Mouse (Mus musculus): ENCODE results near the gene Oaz1.
"Not testable (repeated sequence)": the region's sequence is repeated elsewhere in the genome, so short reads cannot be mapped to it uniquely, and the experiment has no call there.

Oaz1 gene

DNA sequence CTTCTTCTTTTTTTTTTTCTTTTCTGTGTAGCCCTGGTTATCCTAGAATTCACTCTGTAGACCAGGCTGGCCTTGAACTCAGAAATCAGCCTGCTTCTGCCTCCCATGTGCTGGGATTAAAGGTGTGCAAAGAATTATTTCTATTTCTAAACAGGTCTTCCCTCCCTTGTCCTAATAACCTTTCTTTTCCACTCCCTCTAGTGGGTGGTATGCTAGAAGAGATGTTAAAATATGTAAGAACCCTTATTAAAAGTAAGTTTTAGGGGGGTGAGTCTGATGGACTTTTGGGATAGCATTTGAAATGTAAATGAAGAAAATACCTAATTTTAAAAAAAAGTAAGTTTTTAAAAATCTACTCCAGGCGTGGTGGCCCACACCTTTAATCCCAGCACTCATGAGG, 3.1 kb upstream of the Oaz1 start:
- DNase-seq (ENCODE audit: low spot score in 2 of 2), result no peak

DNA sequence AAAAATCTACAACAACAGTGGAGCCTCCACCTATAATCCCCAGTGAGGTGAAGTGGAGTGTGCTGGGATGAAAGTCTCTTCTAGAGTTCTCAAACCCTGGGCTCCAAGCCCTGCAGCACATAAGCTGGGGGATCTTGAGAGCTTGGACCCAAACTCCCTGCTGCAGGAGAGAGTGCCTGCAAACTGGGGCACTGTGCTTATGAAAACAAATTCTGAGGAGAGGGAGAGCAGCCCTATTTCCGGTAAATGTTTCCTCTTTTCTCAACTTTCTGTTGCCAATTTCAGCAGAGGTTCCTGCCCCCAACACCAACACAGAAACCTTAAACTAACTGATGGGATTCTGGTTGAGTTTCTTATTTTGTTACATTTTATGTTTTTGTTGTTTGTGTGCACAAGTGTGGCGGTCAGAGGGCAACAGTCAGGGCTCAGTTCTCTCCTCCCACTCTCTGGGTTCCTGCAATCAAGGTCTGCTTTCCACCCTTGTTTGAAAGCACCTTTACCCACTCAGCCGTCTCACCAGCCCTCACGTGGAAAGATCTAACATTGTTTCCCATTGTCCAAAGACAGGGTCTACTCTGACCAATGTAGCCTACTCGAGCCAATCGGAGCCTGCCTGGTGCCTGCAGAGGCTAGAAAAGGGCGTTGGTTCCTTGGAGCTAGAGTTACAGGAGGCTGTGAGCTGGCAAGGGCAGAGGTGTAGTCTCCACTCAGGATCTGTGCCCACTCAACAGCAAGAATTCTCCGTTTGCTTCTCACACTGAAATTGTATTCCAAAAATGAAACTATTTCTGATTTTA, 2.4 kb upstream of the Oaz1 start:
- DNase-seq (ENCODE audit: low spot score in 2 of 2), result no peak

DNA sequence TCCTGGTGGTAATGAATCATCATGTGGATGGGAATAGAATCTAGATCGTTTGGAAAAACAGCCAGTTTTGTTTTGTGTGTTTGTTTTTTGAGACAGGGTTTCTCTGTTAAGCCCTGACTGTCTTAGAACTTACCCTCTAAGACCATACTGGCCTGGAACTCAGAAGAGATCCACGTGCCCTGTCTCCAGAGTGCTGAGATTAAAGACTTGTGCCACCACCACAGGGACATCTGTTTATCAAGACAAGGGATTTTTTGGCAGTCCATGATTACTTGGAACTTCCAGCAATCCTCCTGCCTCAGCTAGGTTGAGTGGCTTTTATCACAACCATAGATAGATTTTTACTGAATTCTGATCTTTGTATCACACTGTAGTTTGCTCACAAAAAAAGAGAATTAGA, 1.6 kb upstream of the Oaz1 start:
- no peak for DNase-seq (ENCODE audit: low spot score in 2 of 2)

DNA sequence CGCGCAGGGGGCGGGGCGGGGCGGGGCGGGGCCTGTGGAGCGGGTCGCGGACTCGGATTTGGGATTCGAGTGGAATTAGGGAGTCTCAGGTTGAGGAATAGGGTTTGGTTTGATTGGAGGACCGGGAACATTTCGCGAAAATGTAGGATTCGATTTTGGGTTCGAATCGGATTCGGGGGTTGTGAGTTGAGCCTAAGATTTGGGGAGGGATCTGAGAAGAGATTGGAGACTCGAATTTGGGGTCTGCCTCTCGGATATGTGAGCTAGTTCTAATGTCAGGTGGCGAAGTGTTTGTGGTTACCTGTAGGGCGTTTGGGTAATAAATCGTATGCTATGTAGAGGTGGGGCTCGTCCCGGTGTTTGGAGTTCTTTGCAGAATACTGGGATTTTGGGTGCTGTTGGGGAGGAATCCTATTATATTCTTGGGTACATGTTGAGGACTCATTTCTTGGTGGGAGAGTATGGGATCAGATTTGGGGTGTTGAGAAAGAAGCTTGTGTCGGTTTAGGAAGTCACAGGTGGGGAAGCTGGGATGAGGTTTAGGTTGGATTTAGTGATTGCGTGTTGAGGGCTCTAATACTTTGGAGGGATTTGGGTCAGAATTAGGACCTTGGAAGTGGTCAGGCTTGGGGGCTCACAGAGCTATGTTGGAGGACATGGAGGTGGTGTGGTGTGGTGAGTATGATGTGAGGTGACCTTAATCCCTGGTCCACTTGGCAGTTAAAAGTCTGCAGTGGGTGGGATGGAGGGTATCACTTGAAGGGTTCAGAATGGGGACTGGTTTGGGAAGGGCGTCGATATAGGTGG, 810 bp downstream of the Oaz1 start:
- DNase-seq (ENCODE audit: low spot score in 2 of 2), result no peak

DNA sequence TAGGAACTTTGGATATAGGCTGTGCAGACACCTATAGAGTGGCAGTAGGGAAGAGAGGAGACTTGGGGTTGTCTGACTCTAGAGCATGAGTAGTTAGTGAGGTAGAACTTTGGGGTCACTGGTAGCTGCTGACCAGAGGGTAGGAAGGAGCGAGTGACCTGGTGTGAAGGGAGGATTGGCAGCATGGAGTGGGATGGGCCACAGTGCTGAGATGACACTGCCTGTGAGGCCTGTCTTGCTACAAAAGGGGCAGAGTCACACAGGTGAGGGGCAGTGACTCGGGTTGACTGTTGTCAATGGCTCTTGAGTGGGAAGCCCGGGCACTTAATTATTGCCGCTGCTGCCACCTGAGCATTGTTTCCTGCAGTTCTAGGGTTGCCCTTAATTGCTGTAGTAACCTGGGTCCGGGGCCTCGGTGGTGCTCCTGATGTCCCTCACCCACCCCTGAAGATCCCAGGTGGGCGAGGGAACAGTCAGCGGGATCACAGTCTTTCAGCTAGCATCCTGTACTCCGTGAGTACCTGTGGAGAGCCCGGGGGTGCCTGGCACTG, 1.5 kb downstream of the Oaz1 start:
- DNase-seq (ENCODE audit: low spot score in 2 of 2), result no peak

DNA sequence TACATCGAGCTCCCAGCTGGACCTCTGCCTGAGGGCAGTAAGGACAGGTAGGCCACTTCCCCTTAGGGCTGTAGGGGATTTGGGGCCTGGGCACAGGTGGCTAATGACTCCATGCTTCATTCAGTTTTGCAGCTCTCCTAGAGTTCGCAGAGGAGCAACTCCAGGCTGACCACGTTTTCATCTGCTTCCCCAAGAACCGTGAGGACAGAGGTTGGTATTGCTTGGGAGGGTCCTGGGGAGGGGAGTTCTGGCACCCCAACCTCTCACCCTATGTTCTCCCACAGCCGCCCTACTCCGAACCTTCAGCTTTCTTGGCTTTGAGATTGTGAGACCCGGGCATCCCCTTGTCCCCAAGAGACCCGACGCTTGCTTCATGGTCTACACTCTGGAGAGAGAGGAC, 2.1 kb downstream of the Oaz1 start:
- DNase-seq (ENCODE audit: low spot score in 2 of 2), result not testable (repeated sequence)

DNA sequence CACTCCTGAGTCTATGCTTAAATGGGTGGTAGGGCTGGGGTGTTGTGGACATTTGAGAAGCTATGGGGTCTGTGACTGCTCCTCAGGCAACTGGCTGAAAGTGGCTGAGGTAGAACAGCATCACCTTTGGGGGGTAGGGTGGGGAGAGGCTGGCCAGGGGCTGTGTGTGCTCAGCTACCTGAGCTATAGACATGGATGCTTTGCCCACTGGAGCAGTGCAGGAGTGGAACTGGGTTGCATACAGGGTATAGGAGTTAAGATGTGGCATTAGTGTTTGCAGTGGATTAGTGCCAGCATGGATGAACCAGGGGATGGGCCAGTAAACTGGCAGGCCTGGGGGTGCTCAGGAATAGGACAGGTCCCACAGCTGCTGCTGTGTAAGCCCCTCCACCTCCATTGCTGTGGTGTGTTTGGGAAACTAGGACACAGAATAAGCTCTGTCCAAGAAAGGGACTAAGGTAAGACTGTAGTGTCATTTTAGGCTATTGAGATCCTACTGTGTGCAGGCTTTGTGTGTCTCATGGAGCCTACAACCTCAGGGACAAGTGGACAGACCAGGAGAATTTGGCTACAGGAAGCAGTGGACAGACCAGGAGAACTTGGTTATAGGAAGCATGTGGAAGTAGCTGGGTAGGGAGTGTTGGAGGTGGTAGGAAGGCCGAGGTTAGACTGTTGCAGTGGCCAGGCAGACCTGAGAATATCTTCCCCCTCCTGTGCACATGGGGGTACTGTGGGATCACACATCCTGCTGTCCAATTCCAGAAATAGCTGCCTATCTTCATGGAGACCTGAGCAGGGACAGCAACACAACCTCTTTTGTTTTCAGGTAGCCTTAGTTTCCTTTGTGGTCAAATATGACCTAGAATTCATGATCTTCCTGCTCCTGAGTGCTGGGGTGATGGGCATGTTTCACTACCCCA, 3.2 kb downstream of the Oaz1 start:
- DNase-seq (ENCODE audit: low spot score in 2 of 2), result no peak

DNA sequence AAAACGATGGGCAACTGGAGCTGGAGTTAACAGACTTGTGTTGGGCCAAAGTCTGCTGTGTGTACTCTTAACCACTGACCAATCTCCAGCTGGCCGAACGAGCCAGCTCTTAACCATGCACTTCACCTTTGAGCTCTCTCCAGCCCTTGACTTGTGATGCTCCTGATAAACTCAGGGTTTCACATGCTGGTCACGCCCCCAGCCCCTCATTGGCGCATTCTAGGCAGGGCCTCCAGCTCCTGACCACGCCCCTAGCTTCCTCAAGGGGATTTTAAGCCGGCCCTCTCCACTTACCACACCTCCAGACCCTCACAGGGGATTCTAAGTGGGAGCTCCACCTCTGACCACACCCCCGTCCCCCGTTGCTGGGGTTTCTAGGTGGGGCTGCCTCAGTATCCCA, 4.7 kb downstream of the Oaz1 start:
- DNase-seq (ENCODE audit: low spot score in 2 of 2), result no peak

DNA sequence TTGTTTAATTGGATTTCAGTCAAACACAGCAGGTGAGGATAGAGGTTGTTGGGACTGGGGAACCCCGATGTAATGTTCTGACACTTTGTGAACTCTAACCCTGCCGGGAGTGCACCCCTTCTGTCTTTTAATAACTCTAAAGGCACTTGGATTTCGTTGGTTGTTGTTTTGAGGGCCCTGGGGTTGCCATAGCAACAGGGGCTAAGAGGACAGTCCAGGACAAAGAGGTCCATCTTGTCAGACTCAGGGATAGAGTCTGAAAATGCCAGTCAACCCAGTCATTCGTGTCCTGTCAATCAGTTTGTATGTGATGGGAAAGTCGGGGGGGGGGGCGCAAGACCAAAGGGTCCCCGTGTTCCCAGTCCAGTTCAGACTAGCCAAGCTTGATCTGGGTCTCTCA, 6.4 kb downstream of the Oaz1 start:
- DNase-seq (ENCODE audit: low spot score in 2 of 2), result no peak

DNA sequence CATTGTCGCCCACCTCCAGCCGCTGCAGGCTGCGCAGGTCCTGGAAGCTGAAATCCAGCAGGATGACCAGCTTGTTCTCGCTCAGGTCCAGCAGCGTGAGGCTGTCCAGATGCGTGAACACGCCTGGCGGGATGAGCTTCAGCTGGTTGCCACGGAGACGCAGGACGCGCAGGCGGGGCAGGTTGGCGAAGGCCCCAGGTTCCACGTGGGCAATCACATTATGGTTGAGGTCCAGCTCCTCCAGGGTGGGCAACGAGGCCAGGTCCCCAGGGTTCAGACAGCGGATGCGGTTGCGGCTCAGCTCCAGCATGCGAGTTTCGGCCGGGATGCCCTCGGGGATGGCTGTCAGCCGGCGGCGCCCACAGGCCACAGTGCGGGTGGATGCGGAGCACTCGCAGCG, 9.2 kb downstream of the Oaz1 start:
- DNase-seq (ENCODE audit: low spot score in 2 of 2), result no peak

DNA sequence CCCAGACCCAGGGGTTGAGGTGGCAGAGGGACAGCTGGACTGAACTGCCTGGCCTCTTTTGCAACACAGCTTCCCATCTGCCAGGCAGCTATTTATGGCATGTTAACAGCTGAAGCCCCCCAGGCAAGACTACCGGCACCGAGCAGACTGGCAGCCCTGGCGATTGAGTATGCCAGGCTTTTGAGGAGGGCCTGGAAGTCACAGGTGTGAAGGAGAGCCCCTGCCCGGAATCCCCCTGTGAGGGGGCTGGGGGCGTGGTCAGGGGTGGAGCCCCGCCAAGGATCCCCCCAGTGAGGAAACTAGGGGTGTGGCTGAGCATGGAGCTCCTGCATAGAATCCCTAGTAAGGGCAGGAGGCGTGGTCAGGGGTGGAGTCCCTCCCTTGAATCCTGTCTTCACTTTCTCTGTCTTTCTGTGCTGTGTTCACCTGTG, 10.5 kb downstream of the Oaz1 start:
- no peak for DNase-seq (ENCODE audit: low spot score in 2 of 2)

DNA sequence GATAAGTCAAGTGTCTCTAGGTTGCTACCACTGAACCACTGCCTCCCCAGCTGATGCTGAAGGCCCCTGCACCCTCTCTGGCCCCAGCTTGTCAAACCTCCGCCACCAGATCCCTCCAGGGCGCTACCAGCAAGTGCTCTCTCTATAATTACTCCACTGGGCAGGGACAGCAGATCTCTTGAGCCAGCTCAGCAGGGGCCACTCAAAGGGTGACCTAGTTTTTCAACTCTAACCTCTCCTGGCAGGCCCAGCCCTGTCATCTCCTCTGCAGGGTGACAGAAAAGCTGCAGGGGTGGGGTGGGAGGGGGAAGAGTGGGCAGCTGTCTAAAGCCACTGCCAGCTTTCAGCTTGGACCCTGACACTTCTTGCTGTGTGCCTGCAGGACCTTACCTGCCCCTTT, 11.4 kb downstream of the Oaz1 start:
- DNase-seq (ENCODE audit: low spot score in 2 of 2), result no peak

DNA sequence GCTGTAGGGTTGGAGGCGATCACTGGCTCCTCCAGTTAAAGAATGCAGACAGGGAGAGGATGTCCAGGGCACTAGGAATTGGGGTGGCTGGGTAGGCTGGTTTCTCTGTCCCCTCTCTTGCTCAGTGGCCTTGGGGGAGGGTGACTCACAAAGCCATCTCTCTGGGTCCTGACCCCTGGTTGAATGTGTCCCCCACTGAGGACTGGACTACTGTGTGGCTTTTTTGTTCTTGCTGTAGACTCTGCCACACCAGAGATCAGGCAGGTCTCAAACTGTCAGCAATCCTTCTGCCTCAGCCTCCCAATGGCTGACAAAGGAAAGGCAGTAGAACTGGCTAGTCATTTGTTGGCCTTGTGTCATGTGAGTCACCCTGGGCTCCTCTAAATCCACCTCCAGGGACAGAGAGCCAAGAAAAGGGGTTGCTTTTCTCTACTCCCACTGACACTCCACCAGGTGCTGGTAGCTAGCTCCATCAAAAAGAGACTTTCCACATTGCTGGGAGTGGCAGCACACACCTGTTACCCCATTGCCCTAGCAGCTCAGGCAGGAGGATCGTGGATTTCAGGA, 12.0 kb downstream of the Oaz1 start:
- no peak for DNase-seq (ENCODE audit: low spot score in 2 of 2)

DNA sequence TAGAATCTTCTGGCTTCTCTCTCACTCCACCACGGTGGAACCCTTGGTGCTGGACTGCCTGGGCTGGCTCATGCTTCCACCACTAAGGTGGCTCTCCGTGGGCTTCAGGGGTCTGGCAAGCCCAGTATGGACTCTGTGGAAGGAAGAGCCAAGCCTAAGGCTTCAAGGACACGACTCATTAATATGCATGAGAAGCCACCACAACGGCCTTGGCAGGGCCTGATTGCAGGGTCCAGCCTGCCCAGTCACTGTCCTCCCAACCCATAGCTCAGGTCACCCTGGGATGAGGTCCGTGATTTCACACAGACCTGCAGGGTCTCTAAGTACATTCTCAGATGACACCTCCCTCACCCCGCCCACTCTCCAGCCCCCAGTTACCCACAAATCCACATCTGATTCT, 13.4 kb downstream of the Oaz1 start:
- no peak for DNase-seq (ENCODE audit: low spot score in 2 of 2)

DNA sequence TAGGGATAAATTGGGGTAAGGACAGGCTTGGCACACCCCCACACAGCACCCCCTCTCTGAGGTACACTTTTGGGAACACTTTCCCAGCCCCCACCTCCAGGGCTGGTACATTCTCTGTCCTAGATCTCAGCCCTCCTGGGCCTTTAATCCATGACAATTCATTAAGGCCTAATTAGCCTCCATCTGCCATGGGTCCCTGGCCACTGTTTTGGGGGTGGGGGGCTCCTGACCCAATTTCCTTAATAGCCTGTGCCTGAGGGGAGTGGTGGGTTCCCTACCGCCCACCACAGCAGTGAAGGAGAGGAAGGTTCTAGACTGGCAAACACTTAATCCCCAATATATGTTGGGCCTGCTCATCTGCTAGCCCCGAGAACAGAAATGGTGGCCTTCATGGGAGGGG, 15.2 kb downstream of the Oaz1 start:
- no peak for DNase-seq (ENCODE audit: low spot score in 2 of 2)

DNA sequence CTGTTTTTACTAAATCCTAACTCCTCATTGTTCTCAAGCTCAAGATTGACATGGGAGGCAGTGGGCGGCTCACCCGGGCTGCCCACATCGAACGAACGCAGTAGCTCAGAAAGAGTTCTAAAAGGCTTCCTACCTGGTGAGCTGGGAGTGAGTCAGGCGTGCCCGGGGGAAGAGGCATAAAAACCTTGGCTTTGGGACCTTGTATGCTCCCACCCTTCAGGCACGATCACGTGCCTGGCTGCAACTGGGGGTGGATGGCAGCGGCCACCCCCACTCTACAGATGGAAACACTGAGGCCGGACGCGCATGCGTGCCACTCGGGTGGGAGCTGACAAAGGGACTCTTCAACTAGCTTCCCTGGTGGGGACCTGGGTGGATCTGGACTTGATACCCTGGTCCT, 15.9 kb downstream of the Oaz1 start:
- peak in 1 of 2 experiments; percentile 49 for DNase-seq (ENCODE audit: low spot score in 2 of 2)

DNA sequence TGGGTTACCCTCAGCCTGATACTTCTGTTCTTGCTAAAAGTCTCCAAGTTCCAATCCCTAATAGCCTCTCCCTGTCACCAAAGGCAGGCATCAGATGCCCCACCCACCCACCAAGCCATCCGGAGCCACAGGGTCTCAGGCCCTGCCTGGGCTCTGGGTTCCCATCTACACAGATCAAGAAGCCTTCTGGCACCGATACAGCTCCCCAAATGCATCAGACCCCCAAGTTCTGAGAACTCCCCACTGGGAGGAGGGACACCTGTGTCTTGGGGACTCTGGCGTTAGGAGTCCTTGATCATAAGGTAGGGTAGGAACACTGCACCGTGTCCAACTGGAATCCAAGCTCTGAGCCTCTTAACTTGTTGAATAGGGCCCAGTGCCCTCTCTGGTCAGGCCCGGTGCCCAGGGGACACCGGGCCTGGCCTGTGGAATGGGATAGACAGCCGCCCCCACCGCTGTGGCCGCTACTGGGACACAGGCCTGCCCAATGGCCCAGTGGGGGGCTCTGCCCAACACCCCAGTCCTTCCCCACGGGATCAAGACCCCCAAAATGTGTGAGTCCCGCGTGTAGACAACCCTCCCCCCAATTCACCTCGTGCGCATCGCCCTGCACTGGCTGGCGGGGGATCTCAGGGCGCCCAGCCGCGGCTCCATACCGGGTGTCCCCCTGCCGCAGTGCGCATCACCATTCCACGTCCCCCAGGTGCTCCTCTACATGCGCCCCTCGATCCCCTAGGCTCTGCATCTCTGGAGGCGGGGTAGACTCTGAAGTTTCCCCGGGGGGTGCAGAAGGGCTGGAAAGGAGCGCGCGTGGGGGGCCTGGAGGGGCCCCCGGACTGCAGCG, 16.9 kb downstream of the Oaz1 start:
- no peak for DNase-seq (ENCODE audit: low spot score in 2 of 2)

DNA sequence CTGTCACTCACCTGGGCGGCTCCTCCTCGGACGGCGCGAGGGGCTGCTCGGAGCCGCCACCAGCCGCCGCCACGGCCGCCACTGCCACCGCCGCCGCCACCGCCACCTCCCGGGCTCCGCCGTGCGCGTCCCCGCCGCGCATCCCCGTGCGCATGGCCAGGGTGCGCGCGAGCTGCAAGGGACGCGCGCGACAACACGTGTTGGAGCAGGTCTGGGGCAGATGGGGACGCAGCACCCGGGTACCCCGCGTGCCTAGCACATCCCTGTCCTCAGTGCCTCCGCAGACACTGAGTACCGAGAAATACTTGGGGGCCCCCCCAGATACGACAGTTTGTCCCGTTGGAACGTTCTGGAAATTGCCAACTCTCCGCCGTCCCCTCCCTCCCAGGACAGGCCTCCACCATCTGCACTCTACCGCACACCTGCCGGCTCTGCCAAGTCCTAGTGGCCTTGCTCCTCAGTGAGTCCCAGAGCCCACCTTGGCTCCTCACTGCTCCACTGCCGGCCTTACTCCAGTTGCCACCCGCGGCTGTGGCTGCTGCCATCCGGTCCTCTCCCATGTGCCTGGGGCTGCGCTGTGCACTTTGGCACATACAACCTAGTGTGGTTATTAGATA, 17.6 kb downstream of the Oaz1 start, which contains the start of gene Lingo3:
TSS of gene Lingo3 (minus strand) at position 109 of the 617 bp plus-strand sequence.
- DNase-seq (ENCODE audit: low spot score in 2 of 2), result peak in 1 of 2 experiments; percentile 36

DNA sequence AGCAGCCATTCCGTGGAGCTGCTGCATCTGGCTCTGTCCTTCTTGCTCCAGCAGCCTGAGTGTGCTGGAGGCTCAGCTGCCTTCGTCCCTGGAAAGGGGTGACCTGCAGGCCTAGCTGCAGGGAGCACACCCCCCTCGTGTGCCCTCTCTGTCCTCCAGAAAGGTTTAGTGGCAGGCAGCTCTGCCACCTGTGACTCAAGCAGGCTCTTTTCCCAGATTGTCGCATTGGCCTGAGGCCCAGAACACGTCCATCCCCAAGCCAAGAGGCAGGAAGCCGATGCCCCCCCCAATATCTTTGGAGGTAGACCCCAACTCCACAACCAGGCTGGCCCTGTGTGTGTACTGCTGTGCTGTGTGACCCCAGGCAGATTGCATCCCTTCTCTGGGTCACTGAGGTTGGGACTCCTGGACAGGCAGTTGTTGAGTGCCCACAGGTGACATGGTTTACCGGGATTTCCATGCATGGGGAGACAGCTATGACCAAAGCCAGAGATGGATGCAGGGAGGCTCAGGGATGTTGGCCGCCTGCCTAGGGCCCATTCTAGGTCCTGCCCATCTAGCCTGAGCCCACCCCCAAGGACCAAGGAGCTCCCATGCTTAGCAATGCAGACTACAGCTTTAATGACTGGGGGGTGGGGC, 18.7 kb downstream of the Oaz1 start:
- DNase-seq (ENCODE audit: low spot score in 2 of 2), result no peak

DNA sequence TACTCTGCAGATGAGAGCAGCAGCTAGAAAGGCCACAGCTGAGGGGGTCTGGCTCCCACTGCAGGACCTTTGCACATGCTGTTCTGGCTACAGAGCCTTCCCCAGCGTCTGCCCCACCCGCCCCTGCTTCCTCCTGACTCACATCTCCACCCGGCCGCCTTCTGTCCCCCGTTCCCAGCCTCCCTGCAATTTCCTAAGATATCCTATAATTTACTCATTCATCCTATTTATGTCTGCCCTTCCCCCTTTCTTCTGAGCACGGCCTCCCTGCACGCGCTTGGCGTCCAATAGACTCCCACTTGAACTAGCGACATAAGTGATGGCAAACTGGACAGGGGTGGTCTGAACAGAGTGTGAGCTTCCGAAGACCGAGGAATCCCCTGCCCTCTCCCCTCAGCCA, 19.3 kb downstream of the Oaz1 start:
- DNase-seq (ENCODE audit: low spot score in 2 of 2), result no peak

All from frontal cortex, postnatal 25 days (tissue).